Mouse (Mus musculus) CH12.LX (cell line): ENCODE measurements at regions not wholly inside any gene's neighbourhood (a gene's known extent, or its start where the extent isn't known, plus 50 kb on each side); places are given as distances from the start of the nearest gene placed in this dataset.

Source experiments
- CTCF ChIP-seq, 2 experiments: IDR thresholded peaks in 1 of 2; conservative IDR thresholded peaks in 1 of 2; 2 replicates each; pipeline ENCODE4 v1.5.1; 2011 to 2012; ENCODE audit warnings: low read depth in 2 of 2, low read length in 2 of 2, improper control_type of control experiment in 1 of 2, inconsistent platforms in 1 of 2, mild to moderate bottlenecking in 1 of 2, moderate library complexity in 1 of 2
- EP300 ChIP-seq: IDR thresholded peaks from 2 replicates; pipeline ENCODE4 v1.6.1; 2011; ENCODE audit warnings: low read length, improper control_type of control experiment
- MXI1 ChIP-seq: IDR thresholded peaks from 2 replicates; pipeline ENCODE4 v1.6.1; 2011; ENCODE audit warnings: mild to moderate bottlenecking, low read depth, low read length, improper control_type of control experiment
- PAX5 ChIP-seq: IDR thresholded peaks from 2 replicates; pipeline ENCODE4 v1.6.1; 2012; ENCODE audit warnings: low read length, inconsistent platforms, mixed read lengths
- RCOR1 ChIP-seq: conservative IDR thresholded peaks from 2 replicates; pipeline ENCODE4 v1.6.1; 2012; ENCODE audit warnings: low read depth, mild to moderate bottlenecking, inconsistent platforms, low read length, improper control_type of control experiment

- TF ChIP-seq EP300 = no peak
- TF ChIP-seq RCOR1 = no peak
- no peak for TF ChIP-seq CTCF (conservative IDR thresholded peaks at IDR 0.05 in 1 of 2, IDR thresholded peaks at IDR 0.05 in 1 of 2; ENCODE audit: low read depth in 2 of 2, low read length in 2 of 2)
- no peak for TF ChIP-seq MXI1
- TF ChIP-seq PAX5 = no peak
These were observed 971.5 kb upstream of the Cited2 start for GRCm38 (mm10) chr10:16751546-16751945.
